Mouse (Mus musculus) intestine, postnatal 0 days (tissue): ENCODE data around the gene Mttp. TPM values are rescaled to one million over a fixed set of nuclear protein-coding genes. Genes with fewer than 3 reads are reported as not detected.

Source experiments
- ATAC-seq: fragments of 200-750 bp; cut with Nextera tagmentation; 2 replicates; pipeline ENCODE4 v1.8.0; 2017; ENCODE audit warnings: mild to moderate bottlenecking, moderate TSS enrichment, moderate library complexity
- H3K27ac ChIP-seq: fragments of 300-500 bp; sonication (generic); 2 replicates; pipeline ENCODE4 v1.5.1; 2014; ENCODE audit warnings: mild to moderate bottlenecking, low read depth, low read length, moderate library complexity
- H3K27me3 ChIP-seq: fragments of 300-500 bp; sonication (generic); replicated peaks from 2 replicates; pipeline ENCODE4 v1.6.1; 2014; ENCODE audit warnings: low read length, mixed read lengths; ENCODE audit not compliant: control insufficient read depth, insufficient read depth
- H3K36me3 ChIP-seq: fragments of 300-500 bp; sonication (generic); 2 replicates; pipeline ENCODE4 v1.6.1; 2014; ENCODE audit warnings: mild to moderate bottlenecking, moderate library complexity; ENCODE audit not compliant: control insufficient read depth, insufficient read depth
- H3K4me1 ChIP-seq: fragments of 300-500 bp; sonication (generic); replicated peaks from 2 replicates; pipeline ENCODE4 v1.6.1; 2014; ENCODE audit warnings: antibody characterized with exemption, low read length, mixed read lengths; ENCODE audit not compliant: control insufficient read depth, insufficient read depth
- H3K4me2 ChIP-seq: fragments of 300-500 bp; sonication (generic); replicated peaks from 2 replicates; pipeline ENCODE4 v1.6.1; 2014; ENCODE audit warnings: low read depth, mild to moderate bottlenecking, moderate library complexity
- H3K4me3 ChIP-seq: fragments of 300-500 bp; sonication (generic); 2 replicates; pipeline ENCODE4 v1.5.1; 2014; ENCODE audit warnings: low read depth, low read length
- H3K9ac ChIP-seq: fragments of 300-500 bp; sonication (generic); 2 replicates; pipeline ENCODE4 v1.6.1; 2014; ENCODE audit warnings: mild to moderate bottlenecking, low read depth, low read length
- H3K9me3 ChIP-seq: fragments of 300-500 bp; sonication (generic); 2 replicates; pipeline ENCODE4 v1.6.1; 2016; ENCODE audit warnings: mixed run types; ENCODE audit not compliant: control insufficient read depth
- CTCF ChIP-seq: sonication (generic); IDR thresholded peaks from 2 replicates; pipeline ENCODE4 v1.5.1; 2016; ENCODE audit warnings: low read depth, mild to moderate bottlenecking, control low read depth, antibody characterized with exemption, moderate library complexity
- WGBS: fragments of 180-500 bp; shearing (Covaris S2); extraction: QIAGEN DNeasy Blood & Tissue Kit; methylation state at CpG from one replicate; pipeline ENCODE4 v1.1.7; 2014; 5-methylcytosine and 5-hydroxymethylcytosine counted together
- polyA plus RNA-seq: library from polyadenylated mRNA; unstranded; fragments of >200 nt; fragmentation: Nextera tagmentation; extraction: Ambion mirVana; gene quantifications from 2 replicates; pipeline ENCODE4 v1.2.1, GENCODE M21; 2015

Mttp gene
- polyA plus RNA-seq, 1 experiment from 2014 or later, result 998 TPM

DNA sequence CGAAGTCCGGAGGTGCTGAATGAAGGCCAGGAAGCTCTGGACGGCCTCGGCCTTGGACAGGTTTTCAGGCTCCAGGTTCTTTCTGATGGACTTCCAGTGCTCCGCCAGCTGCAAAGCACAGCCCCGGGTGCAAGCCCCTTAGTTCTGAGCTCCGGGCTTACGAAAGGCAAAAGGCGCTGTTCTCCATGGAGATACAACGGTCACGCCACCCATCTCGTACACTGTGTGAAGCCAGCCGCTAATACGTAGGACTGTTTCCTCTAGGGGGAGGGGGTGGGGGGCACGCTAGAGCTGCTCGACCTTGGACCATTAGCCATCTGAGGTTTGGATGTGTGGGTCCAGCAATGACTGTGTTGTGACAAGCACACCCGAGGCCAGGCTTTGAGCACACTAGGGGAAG is 30.7 kb downstream of the Mttp start:
- WGBS, result 86% methylated on average over 17 of the region's 17 CpGs
- H3K4me2 ChIP-seq, result no peak overlapping the region
- no peaks in the 10 kb centered on the region for H3K27me3 ChIP-seq
- H3K4me3 ChIP-seq, result no peak overlapping the region
- no peaks in the 10 kb centered on the region; the same call in 1 of the 2 replicates for H3K4me1 ChIP-seq
- TF ChIP-seq CTCF, result no peak
- peaks cover 60% of the 10 kb centered on the region for H3K36me3 ChIP-seq
- no peak for ATAC-seq
- H3K27ac ChIP-seq, result no peak overlapping the region
- no peak overlapping the region for H3K9ac ChIP-seq
- H3K9me3 ChIP-seq, result no peaks in the 10 kb centered on the region

- Histone ChIP-seq H3K27ac (no peak overlapping the region), H3K4me3 (no peak overlapping the region), H3K9me3 (no peaks in the 10 kb centered on the region), H3K4me2 (no peak overlapping the region), H3K36me3 (peaks cover 75% of the 10 kb centered on the region), H3K27me3 (no peaks in the 10 kb centered on the region), H3K9ac (no peak overlapping the region), H3K4me1 (no peaks in the 10 kb centered on the region)
- TF ChIP-seq CTCF, result no peak
- ATAC-seq, result peak; percentile 41
- WGBS, result 91% methylated on average over 19 of the region's 19 CpGs
These were observed 33.6 kb downstream of the Mttp start for GRCm38 (mm10) chr3:138110910-138111782.

DNA sequence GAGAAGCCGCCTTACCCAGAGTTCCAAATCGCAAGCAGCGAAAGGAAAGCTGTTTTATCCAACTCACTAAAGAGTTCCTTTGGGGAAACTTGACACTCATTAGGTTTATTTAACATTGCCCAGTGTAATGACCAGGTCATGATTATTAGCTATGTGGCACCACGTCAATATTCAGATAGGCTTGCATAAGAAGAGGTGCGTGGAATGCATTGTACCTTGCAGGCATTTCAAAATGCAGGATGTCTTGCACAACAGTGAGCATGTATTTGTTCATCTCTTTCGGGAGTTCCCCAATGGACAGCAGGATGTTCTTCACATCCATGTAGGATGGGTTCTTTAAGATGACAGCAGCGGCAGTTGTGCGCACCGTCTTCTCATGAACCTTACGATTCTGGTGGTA is 37.9 kb downstream of the Mttp start:
- ATAC-seq, result no peak
- Histone ChIP-seq H3K4me1 (no peaks in the 10 kb centered on the region), H3K4me2 (no peak overlapping the region), H3K27ac (no peak overlapping the region), H3K9ac (no peak overlapping the region), H3K27me3 (no peaks in the 10 kb centered on the region), H3K36me3 (peaks cover 79% of the 10 kb centered on the region), H3K9me3 (no peaks in the 10 kb centered on the region), H3K4me3 (no peak overlapping the region)
- TF ChIP-seq CTCF, result no peak
- 92% methylated on average over 10 of the region's 10 CpGs for WGBS

GRCm38 (mm10) chr3:138105056-138105455 is 39.7 kb downstream of the Mttp start:
- no peak for TF ChIP-seq CTCF
- Histone ChIP-seq H3K4me1 (no peaks in the 10 kb centered on the region), H3K9me3 (no peaks in the 10 kb centered on the region), H3K36me3 (peaks cover 66% of the 10 kb centered on the region), H3K4me3 (no peak overlapping the region), H3K4me2 (no peak overlapping the region), H3K27me3 (no peaks in the 10 kb centered on the region), H3K9ac (no peak overlapping the region), H3K27ac (no peak overlapping the region)
- ATAC-seq, result no peak
- 76% methylated on average over 5 of the region's 5 CpGs for WGBS

GRCm38 (mm10) chr3:138103690-138104089 is 41.1 kb downstream of the Mttp start:
- 91% methylated on average over 4 of the region's 4 CpGs for WGBS
- Histone ChIP-seq H3K4me1 (no peaks in the 10 kb centered on the region), H3K27me3 (no peaks in the 10 kb centered on the region), H3K4me3 (no peak overlapping the region), H3K36me3 (peaks cover 68% of the 10 kb centered on the region), H3K9me3 (no peaks in the 10 kb centered on the region), H3K4me2 (no peak overlapping the region), H3K27ac (no peak overlapping the region), H3K9ac (no peak overlapping the region)
- ATAC-seq, result no peak
- TF ChIP-seq CTCF, result no peak

DNA sequence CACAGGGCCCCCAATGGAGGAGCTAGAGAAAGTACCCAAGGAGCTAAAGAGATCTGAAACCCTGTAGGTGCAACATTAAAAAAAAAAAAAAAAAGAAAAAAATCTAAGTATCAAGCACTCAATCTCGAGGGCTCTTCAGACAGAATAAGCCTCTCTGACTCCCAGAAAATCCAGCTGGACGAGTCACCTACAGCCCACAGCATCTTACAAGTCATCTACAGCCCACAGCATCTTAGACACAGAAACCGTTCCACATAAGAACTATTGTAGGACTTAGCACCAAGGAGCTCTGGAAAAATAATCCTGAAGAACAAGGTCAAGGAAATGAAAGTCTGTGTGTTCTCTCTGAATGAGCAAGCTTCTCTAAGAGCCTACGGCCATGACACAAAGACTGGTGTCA is 42.8 kb downstream of the Mttp start:
- no peak for TF ChIP-seq CTCF
- H3K27ac ChIP-seq, result no peak overlapping the region
- ATAC-seq, result no peak
- peaks cover 70% of the 10 kb centered on the region for H3K36me3 ChIP-seq
- no peaks in the 10 kb centered on the region for H3K27me3 ChIP-seq
- H3K4me3 ChIP-seq, result no peak overlapping the region
- 94% methylated on average over 4 of the region's 4 CpGs for WGBS
- H3K4me1 ChIP-seq, result no peaks in the 10 kb centered on the region
- H3K9me3 ChIP-seq, result no peaks in the 10 kb centered on the region
- no peak overlapping the region for H3K4me2 ChIP-seq
- H3K9ac ChIP-seq, result no peak overlapping the region
